Mouse (Mus musculus): ENCODE data around the gene Anxa6. TPM values are rescaled to one million over a fixed set of nuclear protein-coding genes. Genes with fewer than 3 reads are reported as not detected.
A peak's percentile ranks its signal among the peaks of the same experiment; 100 is the strongest.

The Anxa6 gene
- polyA plus RNA-seq, 1 experiment = 722 TPM

- H3K36me3 ChIP-seq (ENCODE audit: control insufficient read depth, insufficient read depth) = peaks cover 18% of the 10 kb centered on the region
- no peak overlapping the region for H3K4me3 ChIP-seq
- H3K4me2 ChIP-seq (ENCODE audit: low read depth) = no peak overlapping the region
- TF ChIP-seq MAX (IDR thresholded peaks at IDR 0.05; ENCODE audit: low read depth) (no peak), CEBPB (IDR thresholded peaks at IDR 0.05; ENCODE audit: insufficient read depth, poor library complexity, severe bottlenecking) (no peak), MYOD1 (IDR thresholded peaks at IDR 0.05; ENCODE audit: control insufficient read depth in 1 of 3, insufficient read length in 2 of 3, low read depth in 2 of 3) (no peak), POLR2AphosphoS2 (IDR thresholded peaks at IDR 0.05; ENCODE audit: insufficient read length, low read depth) (peak; percentile 30), REST (IDR thresholded peaks at IDR 0.05; ENCODE audit: insufficient read depth, insufficient read length) (no peak), USF1 (IDR thresholded peaks at IDR 0.05; ENCODE audit: low read depth) (no peak)
- no peak overlapping the region for H3ac ChIP-seq (ENCODE audit: control insufficient read depth, insufficient read length)
- H3K27me3 ChIP-seq (ENCODE audit: control insufficient read depth, insufficient read depth, insufficient read length) = no peaks in the 10 kb centered on the region
- no peaks in the 10 kb centered on the region for H3K79me2 ChIP-seq (ENCODE audit: control insufficient read depth, insufficient read depth)
Measured at GRCm38 (mm10) chr11:54974639-54975038, 58.6 kb downstream of the Anxa6 start.

- no peaks in the 10 kb centered on the region for H3K79me2 ChIP-seq (ENCODE audit: control insufficient read depth, insufficient read depth)
- H3K4me2 ChIP-seq (ENCODE audit: low read depth) = peak overlapping the region; percentile 50
- H3K36me3 ChIP-seq (ENCODE audit: control insufficient read depth, insufficient read depth) = peaks cover 9% of the 10 kb centered on the region
- TF ChIP-seq USF1 (IDR thresholded peaks at IDR 0.05; ENCODE audit: low read depth) (no peak), MYOG (IDR thresholded peaks at IDR 0.05; ENCODE audit: control insufficient read depth in 1 of 3, insufficient read depth in 1 of 3, insufficient read length in 2 of 3, low read depth in 2 of 3) (peak; percentile 63 to 95 (median 68)), TCF12 (IDR thresholded peaks at IDR 0.05; ENCODE audit: insufficient read depth, poor library complexity, severe bottlenecking) (peak; percentile 61), MYOD1 (IDR thresholded peaks at IDR 0.05; ENCODE audit: control insufficient read depth in 1 of 3, insufficient read length in 2 of 3, low read depth in 2 of 3) (peak; percentile 67 to 96 (median 86)), REST (IDR thresholded peaks at IDR 0.05; ENCODE audit: insufficient read depth, insufficient read length) (no peak), TCF3 (IDR thresholded peaks at IDR 0.05; ENCODE audit: insufficient read length, low read depth) (peak; percentile 39)
- no peak overlapping the region for H3ac ChIP-seq (ENCODE audit: control insufficient read depth, insufficient read length)
- H3K27me3 ChIP-seq (ENCODE audit: control insufficient read depth, insufficient read depth, insufficient read length) = no peaks in the 10 kb centered on the region
- no peak overlapping the region for H3K4me3 ChIP-seq
Measured at GRCm38 (mm10) chr11:54973481-54974212, 59.6 kb downstream of the Anxa6 start.

- H3K4me3 ChIP-seq = no peak overlapping the region
- TF ChIP-seq SRF (IDR thresholded peaks at IDR 0.05; ENCODE audit: control insufficient read depth, insufficient read length, low read depth) = no peak
- TF ChIP-seq CEBPB (IDR thresholded peaks at IDR 0.05; ENCODE audit: insufficient read depth, poor library complexity, severe bottlenecking) = no peak
- TF ChIP-seq MAX (IDR thresholded peaks at IDR 0.05; ENCODE audit: low read depth) = no peak
- no peak for TF ChIP-seq TCF3 (IDR thresholded peaks at IDR 0.05; ENCODE audit: insufficient read length, low read depth)
- TF ChIP-seq POLR2A (IDR thresholded peaks at IDR 0.05; ENCODE audit: insufficient read length, low read depth) = no peak
- no peak for TF ChIP-seq TCF12 (IDR thresholded peaks at IDR 0.05; ENCODE audit: insufficient read depth, poor library complexity, severe bottlenecking)
- no peak for TF ChIP-seq E2F4 (IDR thresholded peaks at IDR 0.05; ENCODE audit: insufficient read depth)
- TF ChIP-seq MYOG (IDR thresholded peaks at IDR 0.05; ENCODE audit: control insufficient read depth in 1 of 3, insufficient read depth in 1 of 3, insufficient read length in 2 of 3, low read depth in 2 of 3) = no peak
- TF ChIP-seq REST (IDR thresholded peaks at IDR 0.05; ENCODE audit: insufficient read depth, insufficient read length) = no peak
- no peak for TF ChIP-seq POLR2AphosphoS2 (IDR thresholded peaks at IDR 0.05; ENCODE audit: insufficient read length, low read depth)
- no peak for TF ChIP-seq USF1 (IDR thresholded peaks at IDR 0.05; ENCODE audit: low read depth)
- no peak for TF ChIP-seq MYOD1 (IDR thresholded peaks at IDR 0.05; ENCODE audit: control insufficient read depth in 1 of 3, insufficient read length in 2 of 3, low read depth in 2 of 3)
- no peak overlapping the region for H3K4me2 ChIP-seq (ENCODE audit: low read depth)
- H3ac ChIP-seq (ENCODE audit: control insufficient read depth, insufficient read length) = no peak overlapping the region
- peaks cover under 1% of the 10 kb centered on the region for H3K36me3 ChIP-seq (ENCODE audit: control insufficient read depth, insufficient read depth)
- H3K27me3 ChIP-seq (ENCODE audit: control insufficient read depth, insufficient read depth, insufficient read length) = no peaks in the 10 kb centered on the region
- no peaks in the 10 kb centered on the region for H3K79me2 ChIP-seq (ENCODE audit: control insufficient read depth, insufficient read depth)
Measured at GRCm38 (mm10) chr11:54972789-54973188, 60.5 kb downstream of the Anxa6 start.

GRCm38 (mm10) chr11:54972049-54972723 lies 61.1 kb downstream of the Anxa6 start:
- Histone ChIP-seq H3ac (ENCODE audit: control insufficient read depth, insufficient read length) (no peak overlapping the region), H3K36me3 (ENCODE audit: control insufficient read depth, insufficient read depth) (no peaks in the 10 kb centered on the region), H3K4me3 (no peak overlapping the region), H3K27me3 (ENCODE audit: control insufficient read depth, insufficient read depth, insufficient read length) (no peaks in the 10 kb centered on the region), H3K79me2 (ENCODE audit: control insufficient read depth, insufficient read depth) (no peaks in the 10 kb centered on the region), H3K4me2 (ENCODE audit: low read depth) (peak overlapping the region; percentile 2)
- no peak for TF ChIP-seq MAX (IDR thresholded peaks at IDR 0.05; ENCODE audit: low read depth)
- TF ChIP-seq MYOD1 (IDR thresholded peaks at IDR 0.05; ENCODE audit: control insufficient read depth in 1 of 3, insufficient read length in 2 of 3, low read depth in 2 of 3) = no peak
- no peak for TF ChIP-seq POLR2AphosphoS2 (IDR thresholded peaks at IDR 0.05; ENCODE audit: insufficient read length, low read depth)

GRCm38 (mm10) chr11:54971365-54972048 lies 61.7 kb downstream of the Anxa6 start:
- TF ChIP-seq POLR2AphosphoS2 (IDR thresholded peaks at IDR 0.05; ENCODE audit: insufficient read length, low read depth) (no peak), USF1 (IDR thresholded peaks at IDR 0.05; ENCODE audit: low read depth) (no peak), MAX (IDR thresholded peaks at IDR 0.05; ENCODE audit: low read depth) (no peak), TCF12 (IDR thresholded peaks at IDR 0.05; ENCODE audit: insufficient read depth, poor library complexity, severe bottlenecking) (no peak), E2F4 (IDR thresholded peaks at IDR 0.05; ENCODE audit: insufficient read depth) (no peak), CEBPB (IDR thresholded peaks at IDR 0.05; ENCODE audit: insufficient read depth, poor library complexity, severe bottlenecking) (no peak), POLR2A (IDR thresholded peaks at IDR 0.05; ENCODE audit: insufficient read length, low read depth) (no peak), MYOD1 (IDR thresholded peaks at IDR 0.05; ENCODE audit: control insufficient read depth in 1 of 3, insufficient read length in 2 of 3, low read depth in 2 of 3) (no peak), SRF (IDR thresholded peaks at IDR 0.05; ENCODE audit: control insufficient read depth, insufficient read length, low read depth) (no peak), MYOG (IDR thresholded peaks at IDR 0.05; ENCODE audit: control insufficient read depth in 1 of 3, insufficient read depth in 1 of 3, insufficient read length in 2 of 3, low read depth in 2 of 3) (no peak), TCF3 (IDR thresholded peaks at IDR 0.05; ENCODE audit: insufficient read length, low read depth) (no peak), REST (IDR thresholded peaks at IDR 0.05; ENCODE audit: insufficient read depth, insufficient read length) (no peak)
- Histone ChIP-seq H3K4me3 (no peak overlapping the region), H3K4me2 (ENCODE audit: low read depth) (peak overlapping the region; percentile 2), H3K27me3 (ENCODE audit: control insufficient read depth, insufficient read depth, insufficient read length) (no peaks in the 10 kb centered on the region), H3K36me3 (ENCODE audit: control insufficient read depth, insufficient read depth) (no peaks in the 10 kb centered on the region), H3ac (ENCODE audit: control insufficient read depth, insufficient read length) (no peak overlapping the region), H3K79me2 (ENCODE audit: control insufficient read depth, insufficient read depth) (no peaks in the 10 kb centered on the region)

Data from myocyte (in vitro differentiated cells).